Mouse (Mus musculus) limb, embryonic 10.5 days (tissue): ENCODE measurements around the gene Btn2a2. TPM values are rescaled to one million over a fixed set of nuclear protein-coding genes. Genes with fewer than 3 reads are reported as not detected.

Source experiments
- DNase-seq: peaks from one replicate; pipeline ENCODE4 v3.0.0-alpha.2; 2017; ENCODE audit warnings: low spot score
- H3K27ac ChIP-seq: fragments of 300-500 bp; sonication (generic); 2 replicates; pipeline ENCODE4 v1.5.1; 2016; ENCODE audit warnings: mild to moderate bottlenecking
- H3K27me3 ChIP-seq: fragments of 300-500 bp; sonication (generic); 2 replicates; pipeline ENCODE4 v1.6.1; 2016; ENCODE audit warnings: low read depth, mild to moderate bottlenecking; ENCODE audit not compliant: poor library complexity, severe bottlenecking
- H3K36me3 ChIP-seq: fragments of 300-500 bp; sonication (generic); 2 replicates; pipeline ENCODE4 v1.6.1; 2016; ENCODE audit warnings: mild to moderate bottlenecking, moderate library complexity
- H3K4me1 ChIP-seq: fragments of 300-500 bp; sonication (generic); 2 replicates; pipeline ENCODE4 v1.6.1; 2016
- H3K4me3 ChIP-seq: fragments of 300-500 bp; sonication (generic); 2 replicates; pipeline ENCODE4 v1.5.1; 2016; ENCODE audit warnings: mild to moderate bottlenecking, moderate library complexity
- H3K9me3 ChIP-seq: fragments of 300-500 bp; sonication (generic); replicated peaks from 2 replicates; pipeline ENCODE4 v1.6.1; 2016; ENCODE audit warnings: mild to moderate bottlenecking
- WGBS: fragments of 180-500 bp; shearing (Covaris S2); methylation state at CpG from one replicate; pipeline ENCODE4 v1.1.7; 2016; 5-methylcytosine and 5-hydroxymethylcytosine counted together
- polyA plus RNA-seq: library from polyadenylated mRNA; unstranded; fragments of >200 nt; fragmentation: Nextera tagmentation; extraction: Ambion mirVana; gene quantifications from 2 replicates; pipeline ENCODE4 v1.2.1, GENCODE M21; 2016

The Btn2a2 gene
- polyA plus RNA-seq, 1 experiment from 2014 or later, result 1.9 TPM

- H3K4me1 ChIP-seq, result peaks cover 52% of the 10 kb centered on the region
Measured at GRCm38 (mm10) chr13:23500424-23501200, 12.0 kb upstream of the Btn2a2 start.

GRCm38 (mm10) chr13:23499943-23500342, 11.3 kb upstream of the Btn2a2 start:
- DNase-seq, result no peak
- no peaks in the 10 kb centered on the region for H3K27me3 ChIP-seq
- H3K9me3 ChIP-seq, result no peaks in the 10 kb centered on the region
- WGBS, result 2% methylated on average over 7 of the region's 7 CpGs
- H3K36me3 ChIP-seq, result no peaks in the 10 kb centered on the region
- no peak overlapping the region for H3K27ac ChIP-seq
- H3K4me1 ChIP-seq, result peaks cover 45% of the 10 kb centered on the region
- H3K4me3 ChIP-seq, result no peak overlapping the region

More at GRCm38 (mm10) chr13:23500424-23501200, 12.0 kb upstream of the Btn2a2 start:
- no peaks in the 10 kb centered on the region for H3K27me3 ChIP-seq
- DNase-seq, result peak; percentile 84
- H3K27ac ChIP-seq, result no peak overlapping the region
- no peaks in the 10 kb centered on the region for H3K9me3 ChIP-seq
- peak overlapping the region; percentile 44 for H3K4me3 ChIP-seq
- under 1% methylated on average over 17 of the region's 17 CpGs for WGBS
- H3K36me3 ChIP-seq, result no peaks in the 10 kb centered on the region

DNA sequence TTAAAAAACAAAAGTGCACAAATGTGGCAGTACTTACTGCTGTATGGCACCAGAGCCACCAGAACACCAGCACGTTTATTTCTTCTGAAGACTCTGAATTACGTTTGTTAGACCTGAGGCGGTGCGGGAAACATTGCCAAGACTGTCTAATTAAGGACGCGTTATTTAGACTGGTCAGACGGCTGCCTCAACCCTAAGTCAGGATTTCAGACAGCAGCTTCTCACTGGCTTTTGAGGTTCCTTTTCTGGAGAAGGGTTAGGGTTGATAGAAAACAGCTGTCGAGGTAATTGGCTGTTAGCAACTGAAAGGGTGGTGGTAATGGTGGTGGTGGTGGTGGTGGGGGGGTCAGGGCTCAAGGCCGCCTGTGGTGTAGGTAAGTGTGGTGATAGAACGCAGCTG, 10.0 kb upstream of the Btn2a2 start:
- DNase-seq, result peak; percentile 76
- Histone ChIP-seq H3K9me3 (no peaks in the 10 kb centered on the region), H3K27me3 (no peaks in the 10 kb centered on the region), H3K4me1 (peaks cover 39% of the 10 kb centered on the region), H3K27ac (peak overlapping the region; percentile 79), H3K4me3 (peak overlapping the region; percentile 52), H3K36me3 (no peaks in the 10 kb centered on the region)
- WGBS, result under 1% methylated on average over 10 of the region's 10 CpGs

DNA sequence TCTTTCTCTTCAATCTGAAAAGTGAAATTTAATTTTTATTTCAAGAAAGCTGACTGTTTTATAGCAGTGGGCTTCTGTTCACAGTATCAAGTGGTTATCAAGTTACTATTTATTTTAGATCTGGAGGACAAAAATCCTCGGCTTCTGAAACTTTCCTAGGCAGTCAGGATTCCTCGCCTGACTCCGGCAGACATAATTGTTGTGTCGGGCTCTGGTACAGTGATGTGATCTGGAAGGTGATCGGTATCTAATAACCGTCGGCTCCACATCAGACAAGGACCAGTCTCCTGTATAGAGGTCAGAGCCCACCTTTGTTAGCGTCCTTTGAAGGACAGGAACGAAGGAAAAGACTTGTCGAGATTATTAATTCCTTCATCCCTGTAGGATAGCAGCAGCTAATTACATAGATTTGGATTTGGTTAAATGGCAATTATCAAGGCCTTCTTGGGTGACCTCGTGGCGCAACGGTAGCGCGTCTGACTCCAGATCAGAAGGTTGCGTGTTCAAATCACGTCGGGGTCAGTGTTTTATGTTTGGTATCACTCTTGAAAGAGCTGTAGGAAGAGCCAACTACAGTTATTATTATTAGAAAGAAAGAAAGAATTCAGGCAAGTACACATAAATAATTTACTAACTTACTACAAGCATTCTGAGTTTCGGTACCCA, 9.1 kb upstream of the Btn2a2 start:
- DNase-seq, result peak; percentile 69
- peaks cover 39% of the 10 kb centered on the region for H3K4me1 ChIP-seq
- under 1% methylated on average over 19 of the region's 19 CpGs for WGBS
- H3K4me3 ChIP-seq, result peak overlapping the region; percentile 52
- H3K9me3 ChIP-seq, result no peaks in the 10 kb centered on the region
- peak overlapping the region; percentile 79; the same call in 1 of the 2 replicates for H3K27ac ChIP-seq
- H3K27me3 ChIP-seq, result 0 out of 2 replicates have a peak, but pooled peaks cover 1% of the 10 kb centered on the region
- H3K36me3 ChIP-seq, result no peaks in the 10 kb centered on the region

DNA sequence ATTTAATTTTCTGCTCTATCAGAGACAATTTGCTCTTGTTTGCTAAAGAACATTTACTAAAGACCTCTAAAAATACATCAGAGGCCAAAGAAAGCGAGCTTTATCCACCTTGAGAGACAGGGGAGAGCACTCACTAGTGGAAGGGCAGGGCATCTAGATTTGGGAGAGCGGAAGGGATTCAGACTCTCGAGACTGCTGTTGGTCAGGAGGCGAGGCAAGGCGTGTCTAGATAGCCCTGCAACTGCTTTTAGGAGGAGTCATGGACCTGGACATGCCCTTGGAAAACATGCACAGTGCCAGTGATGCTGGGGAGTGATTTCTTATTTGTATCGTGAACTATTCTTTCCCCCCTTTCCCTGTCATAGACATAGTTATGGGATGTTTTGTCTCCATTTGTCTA, 6.9 kb upstream of the Btn2a2 start:
- no peaks in the 10 kb centered on the region for H3K9me3 ChIP-seq
- H3K36me3 ChIP-seq, result no peaks in the 10 kb centered on the region
- no peak for DNase-seq
- H3K27ac ChIP-seq, result no peak overlapping the region
- no peak overlapping the region for H3K4me3 ChIP-seq
- WGBS, result 78% methylated on average over 6 of the region's 6 CpGs
- H3K4me1 ChIP-seq, result peaks cover 27% of the 10 kb centered on the region
- 0 out of 2 replicates have a peak, but pooled peaks cover 3% of the 10 kb centered on the region for H3K27me3 ChIP-seq

DNA sequence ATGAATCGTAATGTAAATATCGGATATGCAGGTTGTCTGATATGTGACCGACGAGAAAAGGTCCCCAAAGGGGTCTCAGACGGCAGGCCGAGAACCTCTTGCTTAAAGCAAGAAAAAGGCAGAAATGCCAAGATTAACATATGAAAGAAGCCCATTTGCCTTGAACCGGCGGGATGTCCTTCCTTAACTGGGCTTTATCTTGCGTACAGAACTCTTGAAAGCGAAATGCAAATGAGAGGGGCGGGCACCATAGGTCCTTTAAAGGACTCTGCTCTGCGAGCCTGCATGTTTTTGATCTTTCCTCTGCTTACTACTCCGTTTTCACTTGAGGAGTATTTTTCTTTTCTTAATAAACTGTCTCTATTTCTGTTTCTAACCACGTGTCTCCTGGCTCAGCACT, 3.3 kb upstream of the Btn2a2 start:
- Histone ChIP-seq H3K27me3 (0 out of 2 replicates have a peak, but pooled peaks cover 3% of the 10 kb centered on the region), H3K4me3 (peak overlapping the region; percentile 45), H3K36me3 (no peaks in the 10 kb centered on the region), H3K4me1 (peaks cover 15% of the 10 kb centered on the region), H3K27ac (no peak overlapping the region), H3K9me3 (no peaks in the 10 kb centered on the region)
- no peak for DNase-seq
- WGBS, result 7% methylated on average over 14 of the region's 14 CpGs

- 8% methylated on average over 1 of the region's 1 CpGs for WGBS
- no peak overlapping the region for H3K27ac ChIP-seq
- no peak overlapping the region for H3K4me3 ChIP-seq
- 0 out of 2 replicates have a peak, but pooled peaks cover 3% of the 10 kb centered on the region for H3K27me3 ChIP-seq
- DNase-seq, result no peak
- H3K9me3 ChIP-seq, result no peaks in the 10 kb centered on the region
- no peaks in the 10 kb centered on the region for H3K36me3 ChIP-seq
- H3K4me1 ChIP-seq, result peaks cover 19% of the 10 kb centered on the region
Measured at GRCm38 (mm10) chr13:23491263-23491662, 2.6 kb upstream of the Btn2a2 start.

- H3K27me3 ChIP-seq, result 0 out of 2 replicates have a peak, but pooled peaks cover 3% of the 10 kb centered on the region
- H3K4me1 ChIP-seq, result peaks cover 23% of the 10 kb centered on the region
- no peak overlapping the region for H3K4me3 ChIP-seq
- no peak for DNase-seq
- 65% methylated on average over 1 of the region's 1 CpGs for WGBS
- no peaks in the 10 kb centered on the region for H3K9me3 ChIP-seq
- H3K36me3 ChIP-seq, result no peaks in the 10 kb centered on the region
- no peak overlapping the region for H3K27ac ChIP-seq
Measured at GRCm38 (mm10) chr13:23490863-23491262, 2.2 kb upstream of the Btn2a2 start.

DNA sequence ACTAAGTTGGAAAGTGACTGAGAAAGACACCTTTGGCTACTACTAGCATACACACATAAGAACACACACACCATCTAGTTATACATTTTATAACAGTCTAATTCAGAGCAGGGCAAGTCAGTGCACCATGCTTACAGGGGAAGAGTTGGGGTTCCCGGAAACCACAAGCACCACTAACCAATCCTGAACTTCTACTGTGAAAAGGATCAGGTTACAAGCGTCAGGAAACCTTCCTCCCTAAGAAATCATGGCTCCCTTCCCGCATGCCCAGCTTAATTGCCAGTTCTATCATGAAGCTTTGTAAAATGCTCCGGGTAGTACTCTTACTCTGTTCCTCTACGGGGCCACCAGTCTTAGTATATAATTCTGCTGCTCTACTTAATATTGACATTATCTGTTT, 3.4 kb downstream of the Btn2a2 start:
- Histone ChIP-seq H3K27me3 (no peaks in the 10 kb centered on the region), H3K4me3 (0 out of 2 replicates have a peak overlapping the region, but pooled peaks have one; percentile 6), H3K9me3 (no peaks in the 10 kb centered on the region), H3K36me3 (no peaks in the 10 kb centered on the region), H3K27ac (no peak overlapping the region), H3K4me1 (peaks cover 31% of the 10 kb centered on the region)
- WGBS, result 40% methylated on average over 5 of the region's 5 CpGs
- DNase-seq, result no peak

DNA sequence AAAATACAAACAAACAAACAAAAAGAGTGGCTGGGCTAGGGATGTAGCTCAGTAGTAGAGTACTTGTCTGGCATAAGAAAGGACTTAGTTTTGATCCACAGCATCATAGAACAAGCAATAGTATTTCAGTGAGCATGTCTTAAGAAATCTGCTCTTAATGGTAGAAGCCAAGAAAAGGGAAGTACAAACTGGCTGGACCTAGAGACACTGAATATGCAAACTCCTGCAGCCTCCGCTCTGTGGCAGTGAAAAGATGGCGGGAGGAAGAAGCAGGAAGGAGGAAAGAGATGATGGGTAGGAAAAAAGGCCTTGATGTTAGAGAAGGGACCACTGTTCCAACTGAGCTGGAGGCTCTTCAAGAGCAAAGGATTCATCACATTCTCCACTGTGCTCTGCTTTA, 5.5 kb downstream of the Btn2a2 start:
- H3K36me3 ChIP-seq, result no peaks in the 10 kb centered on the region
- 86% methylated on average over 2 of the region's 2 CpGs for WGBS
- H3K9me3 ChIP-seq, result no peaks in the 10 kb centered on the region
- H3K4me1 ChIP-seq, result peaks cover 23% of the 10 kb centered on the region
- no peak for DNase-seq
- H3K4me3 ChIP-seq, result no peak overlapping the region
- H3K27ac ChIP-seq, result no peak overlapping the region
- H3K27me3 ChIP-seq, result no peaks in the 10 kb centered on the region

GRCm38 (mm10) chr13:23475658-23476057, 13.0 kb downstream of the Btn2a2 start:
- Histone ChIP-seq H3K4me3 (no peak overlapping the region), H3K27ac (peak overlapping the region; percentile 61; the same call in 1 of the 2 replicates), H3K27me3 (no peaks in the 10 kb centered on the region), H3K36me3 (no peaks in the 10 kb centered on the region), H3K9me3 (no peaks in the 10 kb centered on the region), H3K4me1 (peaks cover 4% of the 10 kb centered on the region; the same call in 1 of the 2 replicates)
- WGBS, result 34% methylated on average over 2 of the region's 2 CpGs
- DNase-seq, result no peak

- DNase-seq, result peak; percentile 83
- under 1% methylated on average over 9 of the region's 9 CpGs for WGBS
- peaks cover 25% of the 10 kb centered on the region for H3K4me1 ChIP-seq
Measured at GRCm38 (mm10) chr13:23466911-23467310, 21.7 kb downstream of the Btn2a2 start.

GRCm38 (mm10) chr13:23466306-23466705, 22.4 kb downstream of the Btn2a2 start:
- H3K27ac ChIP-seq, result no peak overlapping the region
- peaks cover 25% of the 10 kb centered on the region for H3K4me1 ChIP-seq
- no peaks in the 10 kb centered on the region for H3K36me3 ChIP-seq
- no peaks in the 10 kb centered on the region for H3K9me3 ChIP-seq
- 40% methylated on average over 1 of the region's 1 CpGs for WGBS
- no peaks in the 10 kb centered on the region for H3K27me3 ChIP-seq
- DNase-seq, result no peak
- peak overlapping the region; percentile 67 for H3K4me3 ChIP-seq

More at GRCm38 (mm10) chr13:23466911-23467310, 21.7 kb downstream of the Btn2a2 start:
- Histone ChIP-seq H3K27ac (no peak overlapping the region), H3K27me3 (no peaks in the 10 kb centered on the region), H3K4me3 (no peak overlapping the region), H3K9me3 (no peaks in the 10 kb centered on the region), H3K36me3 (no peaks in the 10 kb centered on the region)
